Mouse (Mus musculus) megakaryocyte, embryonic 14.5 days (primary cell): ENCODE data around the gene Olfr523. TPM values are rescaled to one million over a fixed set of nuclear protein-coding genes. Genes with fewer than 3 reads are reported as not detected.

Source experiments
- H3K27me3 ChIP-seq: replicated peaks from 2 replicates; pipeline ENCODE3; 2012; ENCODE audit warnings: inconsistent platforms
- H3K36me3 ChIP-seq: replicated peaks from 2 replicates; pipeline ENCODE3; 2012; ENCODE audit warnings: low read length, inconsistent platforms, mixed read lengths
- H3K4me1 ChIP-seq: 2 replicates; pipeline ENCODE4 v1.6.1; 2012; ENCODE audit warnings: inconsistent platforms
- H3K4me3 ChIP-seq: replicated peaks from 2 replicates; pipeline ENCODE3; 2012; ENCODE audit warnings: moderate library complexity, mild to moderate bottlenecking, inconsistent platforms
- H3K9me3 ChIP-seq: 2 replicates; pipeline ENCODE4 v1.6.1; 2012; ENCODE audit warnings: inconsistent platforms
- FLI1 ChIP-seq: IDR thresholded peaks from 2 replicates; pipeline ENCODE4 v1.6.1; 2012; ENCODE audit warnings: low read length, inconsistent platforms, mixed read lengths
- GATA1 ChIP-seq: IDR thresholded peaks from 3 replicates; pipeline ENCODE4 v1.6.1; 2012; ENCODE audit warnings: mixed read lengths, low read length, inconsistent platforms, borderline replicate concordance
- polyA plus RNA-seq: library from polyadenylated mRNA; stranded (reverse); fragments of >175 nt; gene quantifications from 2 replicates; pipeline ENCODE4 v1.2.3, GENCODE M21; 2012; ENCODE audit warnings: low replicate concordance; ENCODE audit not compliant: insufficient read depth

The Olfr523 gene
- polyA plus RNA-seq, 1 experiment: not detected

- Histone ChIP-seq H3K4me3 (no peak overlapping the region), H3K27me3 (peaks cover 13% of the 10 kb centered on the region), H3K36me3 (no peaks in the 10 kb centered on the region), H3K4me1 (peaks cover 3% of the 10 kb centered on the region; the same call in 1 of the 2 replicates), H3K9me3 (no peaks in the 10 kb centered on the region)
- TF ChIP-seq FLI1 (no peak), GATA1 (no peak)
Measured at GRCm38 (mm10) chr7:140194031-140194430, 21.0 kb downstream of the Olfr523 start.

GRCm38 (mm10) chr7:140196002-140196401 lies 23.0 kb downstream of the Olfr523 start:
- H3K4me1 ChIP-seq: peaks cover 3% of the 10 kb centered on the region; the same call in 1 of the 2 replicates
- no peaks in the 10 kb centered on the region for H3K9me3 ChIP-seq
- TF ChIP-seq GATA1 (no peak), FLI1 (no peak)
- H3K27me3 ChIP-seq: peaks cover 16% of the 10 kb centered on the region
- no peaks in the 10 kb centered on the region for H3K36me3 ChIP-seq
- H3K4me3 ChIP-seq: no peak overlapping the region

GRCm38 (mm10) chr7:140201090-140201489 lies 28.1 kb downstream of the Olfr523 start:
- H3K4me1 ChIP-seq: peaks cover 6% of the 10 kb centered on the region

DNA sequence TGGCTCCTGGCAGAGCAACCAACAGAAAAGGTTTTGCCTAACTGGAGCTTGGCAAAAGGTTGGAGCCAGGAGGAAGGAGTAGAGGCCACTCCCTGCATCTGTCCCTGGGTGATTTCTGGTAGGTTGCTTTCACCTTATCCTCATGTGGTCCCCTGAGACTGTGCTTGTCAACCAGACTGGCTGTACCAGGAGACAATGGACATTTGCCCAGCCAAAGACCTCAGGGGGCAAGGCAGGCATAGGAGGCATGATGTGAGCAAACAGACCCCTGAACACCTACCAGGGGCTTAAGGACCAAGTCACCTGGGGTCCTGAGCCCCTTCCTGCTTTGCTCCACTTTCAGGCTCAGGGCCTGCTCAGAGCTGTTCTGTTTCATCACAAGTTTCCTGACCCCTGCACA lies 32.8 kb downstream of the Olfr523 start, which contains the start of gene Olfr524:
Gene Olfr524 (minus strand): TSS at position 101 of the 400 bp plus-strand sequence.
- peaks cover 39% of the 10 kb centered on the region for H3K27me3 ChIP-seq
- no peaks in the 10 kb centered on the region for H3K36me3 ChIP-seq
- TF ChIP-seq FLI1 (no peak), GATA1 (no peak)
- no peak within 1 kb of the TSS for H3K4me3 ChIP-seq
- peaks cover 27% of the 10 kb centered on the region for H3K4me1 ChIP-seq
- no peaks in the 10 kb centered on the region for H3K9me3 ChIP-seq

More at GRCm38 (mm10) chr7:140201090-140201489, 28.1 kb downstream of the Olfr523 start:
- Histone ChIP-seq H3K4me3 (no peak overlapping the region), H3K36me3 (no peaks in the 10 kb centered on the region), H3K9me3 (no peaks in the 10 kb centered on the region), H3K27me3 (peaks cover 41% of the 10 kb centered on the region)
- TF ChIP-seq FLI1 (no peak), GATA1 (no peak)

DNA sequence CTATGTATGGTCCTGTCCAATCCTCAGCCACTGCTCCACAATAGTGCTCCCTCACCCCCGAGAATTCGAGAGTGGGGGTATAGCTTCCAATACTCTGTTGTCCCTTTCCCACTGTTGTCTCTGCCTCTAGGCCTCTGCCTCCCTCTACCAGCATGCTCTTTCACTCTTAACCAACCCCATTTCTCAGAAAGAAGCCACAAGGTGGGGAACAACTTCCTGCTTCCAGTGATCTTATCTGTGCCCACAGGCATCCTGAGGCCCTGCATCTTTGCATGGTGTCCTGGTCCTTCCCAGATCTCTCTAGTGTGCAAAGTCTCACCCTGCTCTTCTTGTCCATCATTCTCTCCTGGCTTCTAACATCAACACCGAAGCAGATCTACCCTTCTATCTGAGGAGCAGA lies 33.9 kb downstream of the Olfr523 start:
- Histone ChIP-seq H3K4me3 (no peak overlapping the region), H3K36me3 (no peaks in the 10 kb centered on the region), H3K4me1 (peaks cover 27% of the 10 kb centered on the region), H3K27me3 (peaks cover 33% of the 10 kb centered on the region), H3K9me3 (no peaks in the 10 kb centered on the region)
- no peak for TF ChIP-seq GATA1
- TF ChIP-seq FLI1: no peak

DNA sequence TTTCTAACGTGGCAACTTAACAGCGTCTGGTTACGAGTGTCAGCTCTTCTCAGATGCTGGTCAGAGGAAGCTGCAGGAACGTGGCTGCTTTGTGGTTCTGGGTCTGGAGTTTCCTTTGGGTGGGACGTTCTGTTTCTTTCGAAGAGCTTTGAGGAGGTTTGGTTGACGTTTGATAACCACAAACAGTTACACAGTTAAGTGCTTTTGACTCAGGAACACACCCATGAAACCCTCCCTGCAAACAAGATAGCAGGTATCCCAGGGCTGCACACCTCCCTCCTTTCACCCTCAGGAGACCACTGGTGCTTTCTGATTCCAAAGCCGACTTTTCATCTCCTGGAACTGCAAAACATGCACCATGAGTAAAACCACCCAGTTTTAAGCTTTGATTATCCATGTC lies 35.1 kb downstream of the Olfr523 start:
- peaks cover 29% of the 10 kb centered on the region for H3K27me3 ChIP-seq

DNA sequence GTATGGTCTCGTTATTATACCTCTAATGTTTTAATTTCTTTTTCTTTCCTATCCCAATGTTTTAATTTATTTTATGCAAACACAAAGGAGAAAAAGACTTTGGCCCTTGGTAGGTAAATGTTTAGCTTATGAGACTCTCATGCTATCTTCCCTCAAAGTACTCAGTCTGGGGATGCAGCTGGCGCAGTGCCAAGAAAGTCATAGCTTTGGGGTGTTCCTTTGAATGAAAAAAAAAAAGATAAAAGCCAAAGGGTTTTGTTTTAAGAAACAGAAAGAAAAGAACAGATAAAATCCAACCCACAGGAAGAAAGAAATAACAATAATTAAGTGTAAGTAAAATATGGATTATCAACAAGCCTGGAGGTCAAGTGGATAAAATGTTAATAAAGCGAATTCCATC lies 35.7 kb downstream of the Olfr523 start:
- Histone ChIP-seq H3K27me3 (peaks cover 25% of the 10 kb centered on the region), H3K4me1 (peaks cover 27% of the 10 kb centered on the region), H3K9me3 (no peaks in the 10 kb centered on the region), H3K4me3 (no peak overlapping the region), H3K36me3 (no peaks in the 10 kb centered on the region)
- TF ChIP-seq GATA1 (no peak), FLI1 (no peak)

More for the DNA sequence above, 35.1 kb downstream of the Olfr523 start:
- TF ChIP-seq GATA1 (no peak), FLI1 (no peak)
- Histone ChIP-seq H3K4me1 (peaks cover 27% of the 10 kb centered on the region), H3K36me3 (no peaks in the 10 kb centered on the region), H3K9me3 (no peaks in the 10 kb centered on the region), H3K4me3 (no peak overlapping the region)

GRCm38 (mm10) chr7:140213841-140214240 lies 40.8 kb downstream of the Olfr523 start:
- Histone ChIP-seq H3K4me1 (no peaks in the 10 kb centered on the region), H3K27me3 (peaks cover 7% of the 10 kb centered on the region), H3K9me3 (no peaks in the 10 kb centered on the region), H3K4me3 (no peak overlapping the region), H3K36me3 (no peaks in the 10 kb centered on the region)
- TF ChIP-seq FLI1: no peak
- no peak for TF ChIP-seq GATA1

DNA sequence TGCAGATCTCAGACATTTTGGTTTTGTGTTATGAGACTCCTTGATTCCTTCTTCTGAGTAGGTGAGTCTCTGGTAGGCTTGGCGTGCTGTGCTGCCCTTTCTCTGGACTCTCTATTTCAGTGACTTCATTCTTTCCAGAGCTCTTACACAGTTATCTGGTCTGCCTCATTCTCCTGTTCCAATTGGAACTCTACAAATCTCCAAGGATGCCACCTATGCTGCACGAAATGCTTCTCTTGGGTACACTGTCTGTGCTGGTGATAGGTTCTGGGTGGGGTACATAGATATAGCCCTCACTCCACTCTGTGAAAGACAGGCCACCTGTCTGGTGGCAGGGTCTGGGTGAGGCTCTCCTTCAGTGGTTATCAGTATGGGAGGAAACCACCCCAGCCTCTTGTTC lies 45.0 kb downstream of the Olfr523 start, which contains the start of gene Cd163l1:
Gene Cd163l1 (plus strand): TSS at position 301 of the 400 bp plus-strand sequence.
- no peaks in the 10 kb centered on the region for H3K36me3 ChIP-seq
- no peak within 1 kb of the TSS for H3K4me3 ChIP-seq
- TF ChIP-seq GATA1: no peak
- TF ChIP-seq FLI1: no peak
- H3K4me1 ChIP-seq: no peaks in the 10 kb centered on the region
- H3K9me3 ChIP-seq: no peaks in the 10 kb centered on the region
- H3K27me3 ChIP-seq: peaks cover 10% of the 10 kb centered on the region

DNA sequence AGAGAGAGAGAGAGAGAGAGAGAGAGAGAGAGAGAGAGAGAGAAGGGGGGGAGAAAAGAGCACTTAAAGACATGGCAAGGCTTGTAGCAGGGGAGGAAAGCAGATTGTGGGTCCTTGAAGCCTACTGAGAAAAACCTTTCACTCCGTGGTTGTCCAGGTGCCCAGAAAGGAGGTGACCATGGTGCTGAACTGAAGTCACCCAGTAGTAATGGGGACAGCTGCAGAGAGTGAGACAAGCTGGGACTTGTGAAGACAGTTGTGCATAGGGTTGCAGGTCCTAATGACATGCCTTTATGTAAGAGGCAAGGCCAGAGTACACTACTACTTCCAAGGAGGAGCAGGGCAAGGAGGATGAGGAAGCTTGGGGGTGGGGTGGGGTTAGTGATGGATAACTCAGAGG lies 46.3 kb downstream of the Olfr523 start:
- Histone ChIP-seq H3K9me3 (no peaks in the 10 kb centered on the region), H3K27me3 (peaks cover 10% of the 10 kb centered on the region), H3K36me3 (no peaks in the 10 kb centered on the region), H3K4me3 (no peak overlapping the region), H3K4me1 (no peaks in the 10 kb centered on the region)
- TF ChIP-seq GATA1 (no peak), FLI1 (no peak)
